Mouse (Mus musculus): ENCODE measurements at regions not wholly inside any gene's neighbourhood (a gene's known extent, or its start where the extent isn't known, plus 50 kb on each side); places are given as distances from the start of the nearest gene placed in this dataset.

DNA sequence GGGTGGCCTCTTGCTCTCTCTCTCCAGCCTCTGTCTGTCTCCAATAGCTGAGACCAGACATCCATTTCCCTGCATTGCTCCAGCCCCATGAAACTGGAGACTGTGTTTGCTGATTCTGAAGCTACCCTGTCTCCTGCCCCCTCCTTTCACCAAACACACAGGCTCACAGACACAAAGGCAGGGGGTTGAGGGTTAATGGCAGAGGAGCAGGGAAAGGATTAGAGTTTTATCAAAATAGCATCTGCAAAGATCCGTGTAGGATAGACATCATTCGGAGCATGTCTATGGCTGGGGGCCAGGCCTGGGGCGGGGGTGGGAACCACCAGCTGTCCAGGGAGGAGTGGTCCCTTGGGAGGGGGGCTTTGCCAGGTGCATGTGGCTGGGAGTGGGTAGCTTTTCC is 73.9 kb upstream of the Tnp1 start:
- DNase-seq = no peak

GRCm38 (mm10) chr1:73088494-73088893 is 72.8 kb upstream of the Tnp1 start:
- no peak for DNase-seq

GRCm38 (mm10) chr1:73084946-73085345 is 69.2 kb upstream of the Tnp1 start:
- no peak for DNase-seq

- no peak for DNase-seq
These were observed 67.7 kb upstream of the Tnp1 start for GRCm38 (mm10) chr1:73083396-73083795.

DNA sequence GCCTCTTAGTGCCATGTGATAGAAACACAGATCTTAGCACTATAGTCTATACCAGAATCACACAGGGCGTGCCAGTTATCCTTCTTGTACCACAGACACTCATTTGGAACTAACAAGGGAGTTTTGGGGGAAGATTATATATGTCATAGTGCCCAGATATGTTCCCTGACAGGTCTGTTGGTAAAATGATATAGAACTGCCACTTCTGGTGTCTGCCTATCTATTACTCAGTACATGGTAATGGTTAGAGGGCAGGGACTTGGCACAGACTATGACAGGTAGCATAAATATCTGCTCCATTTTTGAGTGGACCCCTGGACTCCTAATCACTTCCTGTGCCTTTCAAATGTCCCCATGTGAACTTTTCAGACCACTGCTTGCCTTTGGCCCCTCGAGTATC is 63.8 kb upstream of the Tnp1 start:
- no peak for DNase-seq

- DNase-seq = no peak
These were observed 61.4 kb upstream of the Tnp1 start for GRCm38 (mm10) chr1:73077156-73077555.

DNA sequence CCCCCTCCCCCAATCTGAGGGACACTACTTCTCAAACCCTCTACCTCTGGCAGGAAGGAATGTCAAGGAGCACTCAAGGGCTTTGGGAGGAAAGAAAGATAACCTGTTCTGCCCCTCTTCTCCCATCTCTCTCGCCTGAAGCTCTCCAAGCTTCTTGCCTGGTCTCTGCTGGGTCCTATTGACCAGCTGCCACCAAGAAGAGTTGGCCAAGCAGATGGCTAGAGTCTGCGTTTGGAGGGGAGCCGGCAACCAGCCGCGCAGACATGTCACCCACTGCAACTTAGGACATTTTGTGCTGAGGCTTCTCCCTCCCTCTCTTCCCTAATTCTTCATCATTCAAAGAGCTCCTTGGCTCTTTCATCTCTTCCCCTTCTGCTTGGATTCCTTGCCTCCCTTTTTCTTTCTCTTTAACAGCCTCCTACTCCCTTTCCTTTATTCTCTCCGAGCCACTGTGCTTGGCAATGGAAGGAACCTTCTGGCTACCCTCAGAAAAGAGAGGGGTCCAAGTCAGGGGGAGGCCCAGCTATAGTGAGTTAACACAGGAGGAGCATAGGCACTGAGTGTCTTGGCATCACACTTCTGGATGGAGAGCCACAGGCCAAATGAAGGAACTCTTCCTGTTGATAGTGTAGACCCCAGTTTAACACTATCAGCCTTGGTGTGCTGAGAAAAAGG is 60.1 kb upstream of the Tnp1 start:
- no peak for DNase-seq

GRCm38 (mm10) chr1:73075159-73075558 is 59.5 kb upstream of the Tnp1 start:
- no peak for DNase-seq

- no peak for DNase-seq
These were observed 58.8 kb upstream of the Tnp1 start for GRCm38 (mm10) chr1:73074525-73074924.

GRCm38 (mm10) chr1:73072237-73072904 is 56.7 kb upstream of the Tnp1 start:
- DNase-seq = no peak

DNA sequence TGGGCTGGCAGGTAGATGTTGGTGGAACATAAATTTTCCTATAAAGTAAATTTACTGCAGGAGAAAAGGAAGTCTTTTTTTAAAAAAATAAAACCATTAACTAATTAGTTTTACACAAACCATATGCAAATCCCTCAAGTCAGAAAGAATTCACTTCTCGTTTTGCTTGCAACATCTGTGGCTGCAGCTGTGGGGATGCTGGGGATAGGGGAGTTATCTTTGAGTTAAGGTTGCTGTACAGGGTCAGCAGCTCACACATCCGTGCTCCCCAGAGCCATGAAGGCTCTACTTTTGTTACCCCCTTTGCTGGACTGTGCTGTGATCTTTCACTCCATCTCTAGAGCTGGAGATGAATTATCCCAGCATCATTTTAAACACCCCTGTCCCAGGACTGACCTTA is 54.4 kb upstream of the Tnp1 start:
- DNase-seq = no peak
